Mouse (Mus musculus): ENCODE measurements around the gene C2cd2.

DNA sequence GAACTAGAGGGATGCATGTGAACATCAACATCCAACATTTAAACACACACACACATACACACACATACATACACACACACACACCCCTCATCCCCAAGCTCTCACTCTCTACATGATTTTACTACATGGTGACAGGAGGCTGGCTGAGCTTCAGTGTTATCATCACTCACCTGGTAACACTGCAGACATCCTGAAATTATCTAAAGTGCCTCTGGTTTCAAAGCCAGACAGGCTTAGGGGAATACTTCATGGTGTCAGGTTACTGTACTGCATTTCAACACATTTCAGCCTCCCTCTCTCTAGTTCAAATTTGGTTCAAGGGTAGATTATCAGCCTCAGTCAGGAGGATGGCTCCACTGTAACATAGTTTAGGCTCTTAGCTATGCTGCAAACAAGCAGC, 4.8 kb downstream of the C2cd2 start:
- TF ChIP-seq CTCF (IDR thresholded peaks at IDR 0.05; ENCODE audit: control insufficient read depth, insufficient read depth, insufficient replicate concordance, low read depth, low read length) (no peak), POLR2A (IDR thresholded peaks at IDR 0.05; ENCODE audit: control insufficient read depth, low read depth, low read length) (no peak)
